Mouse (Mus musculus): ENCODE results near the gene Fhit.

GRCm38 (mm10) chr14:10129675-10130074 is 1032.2 kb downstream of the Fhit start:
- no peak for TF ChIP-seq GATA1 (IDR thresholded peaks at IDR 0.05; ENCODE audit: low read length)
- no peak for TF ChIP-seq TAL1 (IDR thresholded peaks at IDR 0.05; ENCODE audit: low read length)

Data from erythroblast, embryonic 14.5 days (primary cell).